In the genomic region with DNA sequence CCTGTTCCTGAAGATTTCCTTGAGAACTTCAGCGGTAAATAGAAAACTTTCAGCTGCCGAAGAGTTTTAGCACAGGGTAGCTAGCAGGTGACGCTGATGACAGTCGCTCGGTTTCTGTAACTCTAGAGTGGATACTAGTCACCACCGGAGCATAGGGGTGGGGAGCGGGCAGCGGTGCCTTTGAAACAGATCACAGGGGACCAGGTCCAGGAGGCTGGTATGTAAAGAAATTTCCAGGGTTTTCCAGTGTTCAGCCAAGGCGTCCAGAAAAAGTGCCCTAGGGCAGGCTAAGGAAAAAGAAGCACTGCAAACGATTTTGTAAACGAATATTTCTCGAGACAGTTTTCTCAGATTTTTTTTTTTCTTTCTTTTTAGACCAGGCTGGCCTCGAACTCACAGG, we compare ENCODE assay signal across 8 mouse cellular contexts. TPM values are rescaled to one million over a fixed set of nuclear protein-coding genes. Genes with fewer than 3 reads are reported as not detected.
A peak's percentile ranks its signal among the peaks of the same experiment; 100 is the strongest.
DNase-seq lines count a peak whose midpoint lies in the region; ATAC-seq lines count a peak whose summit lies in the region.

A gene (plus strand): TSS at position 162 of the 400 bp plus-strand sequence.

- peaks cover 15% of the 10 kb centered on the region for H3K36me3 ChIP-seq in intestine, embryonic 15.5 days
- H3K36me3 ChIP-seq in megakaryocyte, embryonic 14.5 days (replicated peaks; ENCODE audit: low read length): peaks cover 26% of the 10 kb centered on the region

- no peaks in the 10 kb centered on the region for H3K9me3 ChIP-seq in intestine, embryonic 15.5 days
- 0 out of 2 replicates have a peak, but pooled peaks cover under 1% of the 10 kb centered on the region for H3K9me3 ChIP-seq in megakaryocyte, embryonic 14.5 days

- H3K27me3 ChIP-seq in intestine, embryonic 15.5 days (replicated peaks): no peaks in the 10 kb centered on the region
- H3K27me3 ChIP-seq in megakaryocyte, embryonic 14.5 days (replicated peaks): no peaks in the 10 kb centered on the region

- H3K4me3 ChIP-seq in intestine, embryonic 15.5 days (replicated peaks): peak within 1 kb of the TSS; percentile 96
- H3K4me3 ChIP-seq in megakaryocyte, embryonic 14.5 days (replicated peaks): peak within 1 kb of the TSS; percentile 99

- intact Hi-C loops in gastrocnemius, postnatal 36 days (cut with DNase I): loop anchor here (5.0 kb wide), 1 partner anchor 533 kb away; no protein-coding TSS in a partner anchor

- peak within 1 kb of the TSS; percentile 82 for H3K4me2 ChIP-seq in intestine, embryonic 15.5 days (replicated peaks)

- peak within 1 kb of the TSS; percentile 98 for H3K9ac ChIP-seq in intestine, embryonic 15.5 days

- ATAC-seq in intestine, embryonic 15.5 days: no peak

- peak within 1 kb of the TSS; percentile 93 for H3K27ac ChIP-seq in intestine, embryonic 15.5 days

- no peak for DNase-seq in layer of hippocampus, adult 18-20 months (ENCODE audit: low spot score in 2 of 2)
- DNase-seq in layer of hippocampus, adult 9-11 months: no peak
- DNase-seq in adrenal gland, postnatal 25 days: no peak
- DNase-seq in gastrocnemius, postnatal 36 days: no peak
- no peak for DNase-seq in retina, embryonic 14.5 days (ENCODE audit: low spot score)
- no peak for DNase-seq in embryo, embryonic 9.5 days (ENCODE audit: extremely low spot score)

- WGBS in intestine, embryonic 15.5 days: 31% methylated on average over 13 of the region's 13 CpGs

- peaks cover 12% of the 10 kb centered on the region for H3K4me1 ChIP-seq in intestine, embryonic 15.5 days (replicated peaks)
- peaks cover 48% of the 10 kb centered on the region for H3K4me1 ChIP-seq in megakaryocyte, embryonic 14.5 days

RNA-seq across cellular contexts. Expression of the gene that starts here (rescaled TPM):
- 10 to 100 TPM; 22.7 to 22.9 TPM for total RNA-seq in layer of hippocampus, adult 18-20 months (2021)
- 21.2 and 21.9 TPM in 2 replicates for total RNA-seq in adrenal gland, postnatal 25 days (2021)
- total RNA-seq in gastrocnemius, postnatal 36 days (2021): 10 to 100 TPM; 14.9 to 17.0 TPM
- 20.6 and 21.7 TPM in 2 replicates for polyA plus RNA-seq in intestine, embryonic 15.5 days (2015; fragmentation: Nextera tagmentation; extraction: Ambion mirVana)
- polyA plus RNA-seq in megakaryocyte, embryonic 14.5 days (2012; ENCODE audit: insufficient read depth, low replicate concordance): 29.4 and 46.8 TPM in 2 replicates
